Mouse (Mus musculus): ENCODE data around the gene Emp2.

GRCm38 (mm10) chr16:10316493-10317196, 2.9 kb upstream of the Emp2 start:
- TF ChIP-seq POLR2A (IDR thresholded peaks at IDR 0.05; ENCODE audit: low read depth, low read length) (no peak), CTCF (IDR thresholded peaks at IDR 0.05; ENCODE audit: borderline replicate concordance, insufficient read depth, low read length) (no peak)

Measured in embryonic fibroblast, embryonic 13.5 days (primary cell).